Mouse (Mus musculus) liver, embryonic 13.5 days (tissue): ENCODE data around the gene Tspan32. TPM values are rescaled to one million over a fixed set of nuclear protein-coding genes. Genes with fewer than 3 reads are reported as not detected.
A peak's percentile ranks its signal among the peaks of the same experiment; 100 is the strongest.

ENCODE experiments used
- ATAC-seq: fragments of 200-750 bp; cut with Nextera tagmentation; 2 replicates; pipeline ENCODE4 v1.8.0; 2017; ENCODE audit warnings: low read depth, mild to moderate bottlenecking, moderate number of reproducible peaks, moderate library complexity
- DNase-seq: peaks from one replicate; pipeline ENCODE4 v3.0.0; 2022
- H3K27ac ChIP-seq: fragments of 300-500 bp; sonication (generic); 2 replicates; pipeline ENCODE4 v1.5.1; 2015; ENCODE audit warnings: moderate library complexity, mild to moderate bottlenecking, inconsistent platforms
- H3K27me3 ChIP-seq: fragments of 300-500 bp; sonication (generic); 2 replicates; pipeline ENCODE4 v1.6.1; 2015; ENCODE audit warnings: mild to moderate bottlenecking, inconsistent platforms
- H3K36me3 ChIP-seq: fragments of 300-500 bp; sonication (generic); 2 replicates; pipeline ENCODE4 v1.6.1; 2015; ENCODE audit warnings: mild to moderate bottlenecking, inconsistent platforms
- H3K4me1 ChIP-seq: fragments of 300-500 bp; sonication (generic); replicated peaks from 2 replicates; pipeline ENCODE4 v1.6.1; 2015; ENCODE audit warnings: inconsistent platforms
- H3K4me2 ChIP-seq: fragments of 300-500 bp; sonication (generic); 2 replicates; pipeline ENCODE4 v1.6.1; 2015; ENCODE audit warnings: inconsistent platforms, mild to moderate bottlenecking, moderate library complexity
- H3K4me3 ChIP-seq: fragments of 300-500 bp; sonication (generic); replicated peaks from 2 replicates; pipeline ENCODE4 v1.5.1; 2015; ENCODE audit warnings: mild to moderate bottlenecking, inconsistent platforms
- H3K9ac ChIP-seq: fragments of 300-500 bp; sonication (generic); 2 replicates; pipeline ENCODE4 v1.6.1; 2015; ENCODE audit warnings: mild to moderate bottlenecking, inconsistent platforms
- H3K9me3 ChIP-seq: fragments of 300-500 bp; sonication (generic); replicated peaks from 2 replicates; pipeline ENCODE4 v1.6.1; 2016; ENCODE audit warnings: inconsistent platforms
- WGBS: fragments of 180-500 bp; shearing (Covaris S2); methylation state at CpG from one replicate; pipeline ENCODE4 v1.1.7; 2015; ENCODE audit not compliant: insufficient replicate concordance; 5-methylcytosine and 5-hydroxymethylcytosine counted together
- polyA plus RNA-seq: library from polyadenylated mRNA; unstranded; fragments of >200 nt; fragmentation: Nextera tagmentation; extraction: Ambion mirVana; gene quantifications from 2 replicates; pipeline ENCODE4 v1.2.1, GENCODE M21; 2015

Tspan32 gene
- polyA plus RNA-seq, 1 experiment from 2014 or later = 99.6 TPM

GRCm38 (mm10) chr7:143058221-143058697, 53.4 kb downstream of the Tspan32 start:
- Histone ChIP-seq H3K4me3 (0 out of 2 replicates have a peak overlapping the region, but pooled peaks have one; percentile 3), H3K4me1 (peaks cover 89% of the 10 kb centered on the region), H3K27ac (peak overlapping the region; percentile 74), H3K9me3 (no peaks in the 10 kb centered on the region), H3K9ac (peak overlapping the region; percentile 37), H3K27me3 (no peaks in the 10 kb centered on the region), H3K36me3 (peaks cover 23% of the 10 kb centered on the region), H3K4me2 (peak overlapping the region; percentile 51)
- 14% methylated on average over 5 of the region's 5 CpGs for WGBS
- DNase-seq (no peak), ATAC-seq (peak; percentile 25)

DNA sequence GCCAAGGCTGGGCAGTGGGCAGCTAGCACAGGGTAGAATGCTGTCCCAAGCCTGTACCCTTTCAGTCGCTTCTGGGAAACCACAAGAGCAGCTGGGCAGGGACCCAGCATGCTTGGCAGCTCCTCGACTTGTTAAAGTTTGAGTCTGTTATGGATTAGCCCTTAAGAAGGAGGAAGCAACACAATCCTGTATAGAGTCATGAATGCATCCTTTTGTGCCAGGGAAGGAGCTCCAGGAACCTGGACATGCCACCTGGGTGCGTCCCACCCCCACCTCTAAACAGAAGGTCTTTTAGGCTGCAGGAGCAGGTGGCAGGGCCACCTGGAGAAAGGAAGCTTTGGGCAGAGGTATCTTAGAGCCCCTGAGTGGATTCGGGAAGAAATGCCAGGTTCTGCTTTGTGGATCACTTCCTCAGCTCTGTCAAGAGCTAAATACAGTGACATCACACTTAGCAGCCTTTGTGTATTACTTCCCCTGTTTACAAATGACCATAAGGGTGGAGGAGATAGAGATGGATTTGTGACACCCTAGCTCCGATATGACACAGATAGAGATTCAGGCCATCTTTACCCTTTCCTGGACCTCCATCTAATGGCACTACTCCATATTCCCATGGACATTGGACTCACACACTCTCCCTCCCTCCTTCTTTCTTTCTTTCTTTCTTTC, 54.5 kb downstream of the Tspan32 start:
- Histone ChIP-seq H3K9me3 (no peaks in the 10 kb centered on the region), H3K36me3 (peaks cover 34% of the 10 kb centered on the region), H3K27me3 (no peaks in the 10 kb centered on the region), H3K4me3 (no peak overlapping the region), H3K9ac (0 out of 2 replicates have a peak overlapping the region, but pooled peaks have one; percentile 5), H3K4me2 (0 out of 2 replicates have a peak overlapping the region, but pooled peaks have one; percentile 51), H3K27ac (peak overlapping the region; percentile 45), H3K4me1 (peaks cover 78% of the 10 kb centered on the region)
- DNase-seq = no peak
- ATAC-seq = no peak
- WGBS = 34% methylated on average over 5 of the region's 5 CpGs

GRCm38 (mm10) chr7:143062704-143063103, 57.9 kb downstream of the Tspan32 start:
- 55% methylated on average over 2 of the region's 2 CpGs for WGBS
- Histone ChIP-seq H3K4me2 (no peak overlapping the region), H3K27me3 (no peaks in the 10 kb centered on the region), H3K27ac (no peak overlapping the region), H3K9ac (no peak overlapping the region), H3K36me3 (peaks cover 67% of the 10 kb centered on the region), H3K4me3 (no peak overlapping the region), H3K9me3 (no peaks in the 10 kb centered on the region), H3K4me1 (peaks cover 45% of the 10 kb centered on the region)
- ATAC-seq = no peak
- DNase-seq = no peak

DNA sequence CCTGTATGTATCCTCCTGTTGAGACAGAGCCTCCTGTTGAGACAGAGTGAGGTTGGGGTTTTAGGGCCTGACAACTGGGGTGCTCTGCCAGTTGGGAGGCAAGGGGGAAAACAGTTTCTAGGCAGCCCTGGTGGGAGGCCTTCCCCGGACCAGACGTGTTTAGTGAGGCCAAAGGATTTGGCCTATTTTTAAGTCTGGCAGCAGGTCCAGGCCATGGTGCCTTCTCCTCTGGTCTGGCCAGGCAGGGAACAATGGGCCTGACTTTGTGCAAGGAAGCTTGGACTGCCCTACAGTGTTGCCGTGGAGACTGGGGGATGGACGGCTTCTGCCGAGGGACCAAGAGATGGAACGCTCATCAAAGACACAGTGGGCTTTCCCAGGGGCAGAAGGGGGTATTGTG, 59.4 kb downstream of the Tspan32 start:
- Histone ChIP-seq H3K9me3 (no peaks in the 10 kb centered on the region), H3K4me2 (no peak overlapping the region), H3K4me3 (no peak overlapping the region), H3K27ac (no peak overlapping the region), H3K27me3 (no peaks in the 10 kb centered on the region), H3K36me3 (peaks cover 74% of the 10 kb centered on the region), H3K4me1 (peaks cover 40% of the 10 kb centered on the region), H3K9ac (no peak overlapping the region)
- ATAC-seq = no peak
- no peak for DNase-seq
- 75% methylated on average over 6 of the region's 6 CpGs for WGBS

GRCm38 (mm10) chr7:143065692-143066091, 60.8 kb downstream of the Tspan32 start:
- no peak for DNase-seq
- no peak for ATAC-seq
- Histone ChIP-seq H3K9me3 (no peaks in the 10 kb centered on the region), H3K9ac (no peak overlapping the region), H3K4me1 (peaks cover 38% of the 10 kb centered on the region), H3K4me3 (no peak overlapping the region), H3K27me3 (no peaks in the 10 kb centered on the region), H3K27ac (no peak overlapping the region), H3K4me2 (no peak overlapping the region), H3K36me3 (peaks cover 73% of the 10 kb centered on the region)
- 75% methylated on average over 2 of the region's 2 CpGs for WGBS

DNA sequence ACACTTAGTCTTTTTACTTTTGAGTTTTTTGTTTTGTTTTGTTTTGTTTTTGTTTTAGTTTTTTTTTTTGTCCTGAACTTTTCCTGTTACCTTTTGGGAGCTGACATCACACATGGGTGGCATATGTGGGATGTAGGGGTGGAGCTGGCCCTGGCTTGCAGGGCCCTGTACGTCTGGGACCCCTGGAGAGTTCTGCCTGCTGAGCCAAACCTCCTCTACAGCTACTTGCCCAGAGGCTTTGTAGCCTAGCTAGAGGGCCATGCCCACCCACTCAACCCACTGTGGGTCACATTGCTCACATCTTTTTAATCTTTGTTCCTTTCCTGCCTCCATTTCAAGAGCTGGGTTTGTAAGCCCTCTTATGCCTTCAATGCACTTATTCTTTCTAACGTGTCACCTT, 62.6 kb downstream of the Tspan32 start:
- WGBS = 67% methylated on average over 2 of the region's 2 CpGs
- Histone ChIP-seq H3K27ac (no peak overlapping the region), H3K36me3 (peaks cover 66% of the 10 kb centered on the region), H3K4me1 (peaks cover 29% of the 10 kb centered on the region), H3K9ac (no peak overlapping the region), H3K4me3 (no peak overlapping the region), H3K27me3 (no peaks in the 10 kb centered on the region), H3K9me3 (no peaks in the 10 kb centered on the region), H3K4me2 (no peak overlapping the region)
- ATAC-seq (no peak), DNase-seq (no peak)

DNA sequence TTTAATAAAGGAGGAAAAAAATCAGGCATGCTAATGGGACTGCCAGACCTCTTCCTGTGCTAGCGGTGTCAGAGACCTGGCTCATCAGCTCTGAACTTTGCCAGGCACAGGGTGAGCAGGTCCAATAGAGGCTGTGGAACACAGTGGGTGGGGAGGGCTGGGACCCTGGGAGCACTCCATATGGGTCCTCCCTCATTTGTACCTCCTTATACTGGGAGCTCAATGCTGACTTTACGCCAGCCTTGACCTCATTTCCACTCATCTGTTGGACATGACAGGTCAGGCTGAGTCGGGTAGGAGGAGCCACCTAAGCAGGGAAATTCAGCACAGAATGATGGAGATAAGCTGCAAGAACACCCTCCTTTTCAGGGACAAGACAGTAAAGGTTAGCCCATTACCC, 63.1 kb downstream of the Tspan32 start:
- H3K4me3 ChIP-seq = no peak overlapping the region; the same call in 1 of the 2 replicates
- no peaks in the 10 kb centered on the region for H3K9me3 ChIP-seq
- no peak for DNase-seq
- H3K27ac ChIP-seq = peak overlapping the region; percentile 77; the same call in 1 of the 2 replicates
- no peaks in the 10 kb centered on the region for H3K27me3 ChIP-seq
- peaks cover 61% of the 10 kb centered on the region for H3K36me3 ChIP-seq
- H3K9ac ChIP-seq = no peak overlapping the region
- WGBS = 73% methylated on average over 3 of the region's 3 CpGs
- ATAC-seq = no peak
- H3K4me1 ChIP-seq = peaks cover 33% of the 10 kb centered on the region
- peak overlapping the region; percentile 99; the same call in 1 of the 2 replicates for H3K4me2 ChIP-seq

DNA sequence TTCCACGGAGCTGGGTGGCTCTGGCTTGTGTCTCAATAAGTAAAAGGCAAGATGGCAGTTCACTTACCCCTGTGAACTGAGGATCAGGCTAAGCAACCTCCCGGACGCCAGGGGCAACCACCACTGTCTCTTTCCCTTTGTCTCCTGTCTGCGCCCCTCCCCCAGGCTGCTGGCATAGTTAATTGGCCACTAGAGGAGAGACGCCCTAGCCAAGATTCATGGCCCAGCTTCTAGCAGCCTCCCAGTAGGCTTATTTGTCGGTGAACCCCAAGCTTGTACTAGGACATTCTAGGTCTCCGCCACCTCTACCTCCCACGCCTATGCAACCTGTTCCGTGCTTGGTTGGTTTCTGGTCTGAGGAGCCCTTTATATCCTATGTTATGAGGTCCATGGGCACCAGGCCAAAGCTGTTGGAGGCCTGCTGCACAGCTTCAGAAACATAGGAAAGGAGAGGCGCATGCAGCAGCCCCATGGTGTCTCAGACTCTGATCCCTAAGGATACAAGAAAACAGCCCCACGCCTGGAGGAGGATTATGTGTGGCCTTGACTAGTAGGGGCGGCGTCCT, 63.6 kb downstream of the Tspan32 start:
- H3K9ac ChIP-seq = peak overlapping the region; percentile 54
- peak overlapping the region; percentile 77 for H3K27ac ChIP-seq
- DNase-seq = no peak
- no peaks in the 10 kb centered on the region for H3K9me3 ChIP-seq
- 53% methylated on average over 13 of the region's 13 CpGs for whole genome bisulfite sequencing
- H3K36me3 ChIP-seq = peaks cover 56% of the 10 kb centered on the region
- H3K4me1 ChIP-seq = peaks cover 35% of the 10 kb centered on the region
- ATAC-seq = no peak
- peak overlapping the region; percentile 88 for H3K4me3 ChIP-seq
- H3K27me3 ChIP-seq = no peaks in the 10 kb centered on the region
- peak overlapping the region; percentile 99 for H3K4me2 ChIP-seq

DNA sequence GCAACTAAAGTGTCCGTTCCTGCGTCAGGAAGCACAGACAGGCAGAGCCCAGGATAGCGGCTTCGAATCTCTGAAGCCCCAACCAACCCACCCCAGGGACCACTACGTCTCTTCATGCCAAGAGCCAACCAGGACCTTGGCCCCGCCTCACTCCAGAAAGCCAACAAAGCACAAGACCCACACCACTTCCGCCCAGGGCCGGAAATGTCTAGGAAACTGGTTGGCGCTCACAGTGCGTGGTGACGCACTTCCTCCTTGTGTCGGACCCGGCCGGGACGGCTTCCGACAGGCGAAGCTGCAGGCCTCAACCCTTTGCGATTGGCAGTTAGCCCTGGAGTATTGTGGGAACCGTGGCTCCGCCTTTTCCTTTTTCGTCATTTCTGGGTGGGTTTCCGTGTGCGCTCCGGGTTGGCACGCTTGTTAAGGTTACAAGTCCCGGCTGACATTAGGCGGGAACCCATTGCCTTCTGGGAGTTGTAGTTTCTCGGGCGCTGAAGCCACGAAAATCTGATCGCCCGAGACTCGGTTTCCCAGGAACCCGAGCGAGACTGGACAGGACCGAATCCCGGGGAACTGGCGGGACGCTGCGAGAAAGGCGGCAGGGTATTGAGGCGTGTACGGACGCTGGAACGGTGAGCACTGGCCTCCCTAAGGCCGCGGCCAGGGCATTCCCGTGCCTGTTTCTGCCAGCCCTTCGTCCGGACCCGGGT, 64.2 kb downstream of the Tspan32 start, which contains the start of gene Tssc4:
Gene Tssc4, plus strand, starts transcription at position 368 of the 710 bp plus-strand sequence.
- under 1% methylated on average over 51 of the region's 51 CpGs for WGBS
- Histone ChIP-seq H3K27ac (peak within 1 kb of the TSS; percentile 77), H3K9ac (peak within 1 kb of the TSS; percentile 89), H3K27me3 (no peaks in the 10 kb centered on the region), H3K4me2 (peak within 1 kb of the TSS; percentile 99), H3K4me1 (peaks cover 35% of the 10 kb centered on the region), H3K36me3 (peaks cover 50% of the 10 kb centered on the region), H3K4me3 (peak within 1 kb of the TSS; percentile 88), H3K9me3 (no peaks in the 10 kb centered on the region)
- ATAC-seq (peak; percentile 95), DNase-seq (peak; percentile 95)
